Mouse (Mus musculus) natural killer cell, adult 2 months (primary cell): Measurements from ENCODE around the gene Galns.

Experiments used
- DNase-seq, 2 experiments: peaks; one replicate each; pipeline ENCODE4 v3.0.0; 2022; ENCODE audit warnings: low spot score in 2 of 2

Galns gene

DNA sequence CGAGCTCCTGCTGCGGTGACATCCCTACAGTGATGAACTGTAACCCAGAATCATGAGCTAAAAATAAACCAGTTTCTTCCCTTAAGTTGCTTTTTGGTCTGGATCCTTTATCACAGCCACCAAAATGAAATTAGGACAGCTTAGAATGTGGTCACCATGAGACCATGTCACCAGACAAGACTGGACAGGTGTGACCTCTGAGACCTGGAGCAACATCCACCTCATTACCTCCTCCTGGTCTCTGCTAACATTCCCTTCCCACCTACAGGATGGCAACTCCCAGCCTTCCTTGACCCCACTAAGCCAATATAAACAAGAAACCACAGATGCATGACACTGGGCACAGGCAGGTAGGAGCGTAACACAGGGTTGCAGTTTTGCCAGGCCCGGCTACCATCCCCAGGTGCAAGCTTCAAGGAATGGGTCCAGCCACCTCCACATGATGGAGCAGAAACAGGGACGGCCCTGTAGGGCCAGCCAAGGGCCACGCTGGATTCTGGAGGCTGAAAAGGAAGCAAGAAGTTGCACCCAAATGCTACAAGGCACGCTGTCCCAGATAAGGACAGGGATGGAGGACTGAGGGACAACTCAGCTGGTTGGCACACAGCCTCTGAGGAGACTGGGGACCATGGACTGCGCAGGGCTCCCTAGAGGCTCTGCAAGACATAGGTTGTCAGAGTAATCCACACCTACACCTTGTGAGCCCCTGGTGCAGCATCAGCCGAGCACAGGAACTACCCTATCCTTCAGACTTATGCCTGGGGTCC, 72.8 kb downstream of the Galns start:
- DNase-seq: no peak

DNA sequence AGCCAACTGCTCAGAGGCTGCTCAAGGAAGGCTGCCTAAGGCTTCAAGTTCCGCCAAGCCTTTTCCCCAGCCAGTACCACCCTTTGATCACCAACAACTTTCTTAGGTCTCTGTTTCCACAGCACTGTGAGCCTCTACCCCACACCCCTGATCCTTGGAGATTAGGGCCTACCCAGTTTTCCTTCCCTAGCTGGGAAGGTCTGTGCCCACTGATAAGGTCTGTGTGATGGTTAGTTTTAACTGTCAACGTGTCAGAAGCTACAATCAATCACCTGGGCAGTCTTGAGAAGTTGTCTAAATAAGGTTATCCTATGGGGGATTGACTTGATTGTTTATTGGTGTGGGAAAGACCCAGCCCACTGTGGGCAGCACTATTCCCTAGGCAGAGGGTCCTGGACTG, 73.5 kb downstream of the Galns start:
- no peak for DNase-seq

DNA sequence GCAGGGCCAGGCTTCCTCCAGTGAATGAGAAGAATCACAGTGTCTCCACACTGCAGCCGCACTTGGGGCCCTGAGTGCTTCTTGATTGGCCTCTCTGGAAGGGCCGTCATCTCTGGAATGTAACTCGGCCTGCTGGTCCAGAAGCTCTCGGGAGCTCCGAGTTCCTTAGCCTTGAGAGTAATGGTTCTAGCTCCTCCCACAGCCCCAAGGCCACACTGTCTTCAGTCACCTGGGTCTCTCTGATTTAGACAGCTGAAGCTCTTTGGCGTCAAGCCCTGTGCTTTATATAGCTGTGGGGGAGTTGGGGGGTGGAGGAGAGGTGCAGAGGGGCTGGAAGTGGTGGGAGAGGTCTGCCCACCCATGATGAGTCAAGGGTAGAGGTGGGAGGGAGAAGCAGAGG, 74.2 kb downstream of the Galns start:
- DNase-seq: no peak

DNA sequence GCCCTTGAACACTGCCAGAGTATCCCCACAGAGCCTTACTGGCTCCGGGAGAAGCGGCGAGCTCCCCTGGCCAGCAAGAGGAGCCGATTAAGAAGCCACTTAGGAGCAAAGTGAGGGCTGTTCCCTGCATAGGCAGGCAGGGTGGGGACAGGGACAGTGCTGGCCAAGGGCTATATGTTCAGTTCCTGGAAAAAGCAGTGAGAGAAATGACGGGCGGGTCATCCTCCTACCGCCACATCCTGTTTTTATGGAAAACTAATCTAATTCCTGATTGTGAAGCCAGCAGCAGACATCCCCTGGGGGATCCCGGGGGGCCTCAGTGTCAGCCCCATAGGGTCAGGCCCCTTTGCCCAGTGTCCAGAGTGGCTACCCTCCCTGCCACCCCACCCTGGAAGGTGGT, 80.0 kb downstream of the Galns start:
- DNase-seq: no peak

DNA sequence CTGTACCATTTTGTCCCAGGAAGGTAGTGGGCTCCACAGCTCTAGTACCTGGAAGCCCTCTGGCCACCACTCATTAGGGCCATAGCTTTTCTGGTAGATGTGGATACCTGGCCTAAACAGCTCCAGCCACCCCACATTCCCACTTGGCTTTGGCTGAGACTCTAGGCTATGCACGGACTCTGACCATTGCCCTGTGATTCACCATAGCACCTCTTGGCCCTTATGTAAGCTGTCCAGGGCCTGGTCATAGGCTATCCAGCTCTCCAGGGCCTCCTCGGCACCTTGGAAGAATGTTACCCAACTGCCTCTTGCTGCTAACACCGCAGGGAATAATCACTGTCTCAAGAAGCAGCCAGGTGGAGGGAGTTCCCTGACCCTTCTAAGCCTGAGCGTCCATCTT, 82.1 kb downstream of the Galns start:
- no peak for DNase-seq
